In genomic region chr4:108217332-108218179, GRCm38 (mm10) we compare ENCODE assay signal across 8 mouse cellular contexts. TPM values are rescaled to one million over a fixed set of nuclear protein-coding genes. Genes with fewer than 3 reads are reported as not detected.
DNase-seq lines count a peak whose midpoint lies in the region; ATAC-seq and TF ChIP-seq lines count a peak whose summit lies in the region.

Gene Zyg11a, minus strand, starts transcription at chr4:108218048.

- no peaks in the 10 kb centered on the region for H3K36me3 ChIP-seq in hindbrain, embryonic 15.5 days
- H3K36me3 ChIP-seq in liver, adult 2 months (ENCODE audit: control insufficient read depth, insufficient read depth, low read length) = no peaks in the 10 kb centered on the region

- no peaks in the 10 kb centered on the region for H3K9me3 ChIP-seq in hindbrain, embryonic 15.5 days

- TF ChIP-seq CTCF in liver, adult 2 months (IDR thresholded peaks at IDR 0.05; ENCODE audit: low read depth, low read length) = no peak

- H3K4me2 ChIP-seq in hindbrain, embryonic 15.5 days = peak within 1 kb of the TSS; percentile 58

- WGBS in hindbrain, embryonic 15.5 days = 2% methylated on average over 96 of the region's 107 CpGs
- WGBS in liver, adult 2 months = 2% methylated on average over 80 of the region's 107 CpGs

- no peak within 1 kb of the TSS for H3K27ac ChIP-seq in hindbrain, embryonic 15.5 days (replicated peaks)
- H3K27ac ChIP-seq in liver, adult 2 months (replicated peaks; ENCODE audit: insufficient read depth, low read depth, low read length) = peak within 1 kb of the TSS; percentile 64

- peaks cover 12% of the 10 kb centered on the region; the same call in 1 of the 2 replicates for H3K79me2 ChIP-seq in liver, adult 2 months (ENCODE audit: control insufficient read depth, insufficient read depth, low read length)

- no peak within 1 kb of the TSS for H3K9ac ChIP-seq in hindbrain, embryonic 15.5 days
- peak within 1 kb of the TSS; percentile 94 for H3K9ac ChIP-seq in liver, adult 2 months (ENCODE audit: low read depth, low read length)

- H3K27me3 ChIP-seq in hindbrain, embryonic 15.5 days = peaks cover 41% of the 10 kb centered on the region
- no peaks in the 10 kb centered on the region for H3K27me3 ChIP-seq in liver, adult 2 months (ENCODE audit: control insufficient read depth, insufficient read depth, low read length)

- H3K4me1 ChIP-seq in hindbrain, embryonic 15.5 days (replicated peaks) = peaks cover 8% of the 10 kb centered on the region; the same call in 1 of the 2 replicates
- H3K4me1 ChIP-seq in liver, adult 2 months (ENCODE audit: control insufficient read depth, insufficient read depth, low read length) = peaks cover 13% of the 10 kb centered on the region

- peak; percentile 10 to 27 for DNase-seq in spleen, adult 18-20 months
- no peak for DNase-seq in spleen, postnatal 14 days (ENCODE audit: low spot score in 2 of 2)
- DNase-seq in embryo, embryonic 9.5 days (ENCODE audit: extremely low spot score) = peak; percentile 34
- peak; percentile 56 for DNase-seq in liver, adult 2 months (ENCODE audit: extremely low read depth, low read depth, low spot score)
- DNase-seq in retina, embryonic 14.5 days (ENCODE audit: low spot score) = peak; percentile 36
- no peak for DNase-seq in cerebellum, adult 18-20 months
- DNase-seq in cerebellum, postnatal 36 days = no peak

- H3K4me3 ChIP-seq in hindbrain, embryonic 15.5 days = peak within 1 kb of the TSS; percentile 39
- H3K4me3 ChIP-seq in liver, adult 2 months (ENCODE audit: insufficient read depth, low read depth, low read length) = peak within 1 kb of the TSS; percentile 78

- no peak for ATAC-seq in hindbrain, embryonic 15.5 days (ENCODE audit: low FRiP score, low read depth)

- TF ChIP-seq POLR2A in liver, adult 2 months (IDR thresholded peaks at IDR 0.05; ENCODE audit: extremely low read depth, insufficient read depth, low read length) = peak; percentile 60; the same call in 1 of the 2 replicates

RNA-seq across cellular contexts. Expression of gene Zyg11a, which starts in this region (rescaled TPM):
- 0.06 and 0.10 TPM in 2 replicates for polyA plus RNA-seq in hindbrain, embryonic 15.5 days (2015; fragmentation: Nextera tagmentation; extraction: Ambion mirVana)
- total RNA-seq in liver, adult 2 months (2014; rRNA removed) = 5.9 and 7.1 TPM in 2 replicates
- 3.0 and 6.7 TPM in 2 replicates for polyA plus RNA-seq in liver, adult 2 months (2012; rRNA removed)

Comparison
In these comparisons a context has a peak if more than half of its experiments do, and no peak if none do; other contexts are left out.
1. DNase-seq: peak in spleen, adult 18-20 months (2 of 2), embryo, embryonic 9.5 days (single experiment), liver, adult 2 months (single experiment) and retina, embryonic 14.5 days (single experiment); none in spleen, postnatal 14 days (0 of 2), cerebellum, adult 18-20 months (0 of 2) and cerebellum, postnatal 36 days (0 of 2).